Mouse (Mus musculus): ENCODE measurements at regions not wholly inside any gene's neighbourhood (a gene's known extent, or its start where the extent isn't known, plus 50 kb on each side); places are given as distances from the start of the nearest gene placed in this dataset.

GRCm38 (mm10) chr12:25407301-25407700, 310.4 kb upstream of the Id2 start:
- TF ChIP-seq CTCF (IDR thresholded peaks at IDR 0.05) = no peak
- no peak for TF ChIP-seq EP300 (IDR thresholded peaks at IDR 0.05)

Measured in lung, postnatal 0 days (tissue).